8 mouse cellular contexts compared by ENCODE assay signal in genomic region chr13:53775687-53776086, GRCm38 (mm10).
DNase-seq lines count a peak whose midpoint lies in the region; ATAC-seq and TF ChIP-seq lines count a peak whose summit lies in the region.

No protein-coding gene starts in this region.

- peak; percentile 71 for TF ChIP-seq CTCF in stomach, postnatal 0 days (IDR thresholded peaks at IDR 0.05; ENCODE audit: low read depth)

- no peaks in the 10 kb centered on the region for H3K9me3 ChIP-seq in hindbrain, embryonic 11.5 days (ENCODE audit: control insufficient read depth, low read length)
- H3K9me3 ChIP-seq in hindbrain, embryonic 16.5 days (ENCODE audit: control insufficient read depth, low read length), result no peaks in the 10 kb centered on the region
- no peaks in the 10 kb centered on the region for H3K9me3 ChIP-seq in stomach, postnatal 0 days (ENCODE audit: control insufficient read depth, low read length)

- no peak overlapping the region for H3K4me3 ChIP-seq in hindbrain, embryonic 11.5 days (ENCODE audit: low read depth, low read length)
- no peak overlapping the region for H3K4me3 ChIP-seq in hindbrain, embryonic 16.5 days (ENCODE audit: low read length)
- no peak overlapping the region for H3K4me3 ChIP-seq in stomach, postnatal 0 days (ENCODE audit: low read depth, low read length)

- H3K9ac ChIP-seq in hindbrain, embryonic 11.5 days (ENCODE audit: low read depth, low read length), result no peak overlapping the region
- H3K9ac ChIP-seq in hindbrain, embryonic 16.5 days (ENCODE audit: low read depth, low read length), result no peak overlapping the region
- no peak overlapping the region for H3K9ac ChIP-seq in stomach, postnatal 0 days (ENCODE audit: low read length)

- no peaks in the 10 kb centered on the region for H3K36me3 ChIP-seq in hindbrain, embryonic 11.5 days (ENCODE audit: control insufficient read depth, insufficient read depth, low read length)
- no peaks in the 10 kb centered on the region for H3K36me3 ChIP-seq in hindbrain, embryonic 16.5 days (ENCODE audit: control insufficient read depth, insufficient read depth, low read length)
- no peaks in the 10 kb centered on the region for H3K36me3 ChIP-seq in stomach, postnatal 0 days (ENCODE audit: control insufficient read depth, insufficient read depth, low read length)

- H3K4me1 ChIP-seq in hindbrain, embryonic 11.5 days (replicated peaks; ENCODE audit: control insufficient read depth, insufficient read depth, low read length), result no peaks in the 10 kb centered on the region
- H3K4me1 ChIP-seq in hindbrain, embryonic 16.5 days (ENCODE audit: control insufficient read depth, insufficient read depth, low read depth, low read length), result peaks cover 2% of the 10 kb centered on the region; the same call in 1 of the 2 replicates
- no peaks in the 10 kb centered on the region for H3K4me1 ChIP-seq in stomach, postnatal 0 days (replicated peaks; ENCODE audit: control insufficient read depth, insufficient read depth)

- H3K27me3 ChIP-seq in hindbrain, embryonic 11.5 days (ENCODE audit: control insufficient read depth, insufficient read depth, low read length), result no peaks in the 10 kb centered on the region
- no peaks in the 10 kb centered on the region for H3K27me3 ChIP-seq in hindbrain, embryonic 16.5 days (replicated peaks; ENCODE audit: control insufficient read depth, insufficient read depth, low read length)
- no peaks in the 10 kb centered on the region for H3K27me3 ChIP-seq in stomach, postnatal 0 days (ENCODE audit: control insufficient read depth, insufficient read depth, low read length)

- no peak for TF ChIP-seq EP300 in stomach, postnatal 0 days (optimal IDR thresholded peaks at IDR 0.05)

- WGBS in hindbrain, embryonic 11.5 days, result 42% methylated on average over 5 of the region's 5 CpGs
- WGBS in hindbrain, embryonic 16.5 days, result 44% methylated on average over 5 of the region's 5 CpGs
- WGBS in stomach, postnatal 0 days, result 36% methylated on average over 5 of the region's 5 CpGs

- H3K4me2 ChIP-seq in hindbrain, embryonic 11.5 days (replicated peaks; ENCODE audit: low read depth, low read length), result no peak overlapping the region
- no peak overlapping the region for H3K4me2 ChIP-seq in hindbrain, embryonic 16.5 days (ENCODE audit: low read length)
- no peak overlapping the region for H3K4me2 ChIP-seq in stomach, postnatal 0 days (replicated peaks; ENCODE audit: low read depth)

- peak; percentile 74 for DNase-seq in hindbrain, embryonic 11.5 days (ENCODE audit: low spot score)
- peak; percentile 12 to 21 for DNase-seq in urinary bladder, postnatal 36 days (ENCODE audit: low spot score in 2 of 2)
- DNase-seq in urinary bladder, postnatal 10 days (ENCODE audit: low spot score), result no peak
- DNase-seq in cerebellum, postnatal 36 days, result peak; percentile 17 to 19
- DNase-seq in kidney, postnatal 36 days, result peak; percentile 40 to 80
- peak; percentile 49 for DNase-seq in stomach, postnatal 0 days (ENCODE audit: low spot score)
- DNase-seq in spleen, postnatal 36 days (ENCODE audit: low spot score in 2 of 2), result no peak

- no peak overlapping the region for H3K27ac ChIP-seq in hindbrain, embryonic 11.5 days (ENCODE audit: low read depth, low read length)
- H3K27ac ChIP-seq in hindbrain, embryonic 16.5 days (ENCODE audit: low read depth, low read length), result no peak overlapping the region
- H3K27ac ChIP-seq in stomach, postnatal 0 days (replicated peaks), result no peak overlapping the region

- ATAC-seq in hindbrain, embryonic 11.5 days (ENCODE audit: low FRiP score), result no peak
- no peak for ATAC-seq in hindbrain, embryonic 16.5 days
- no peak for ATAC-seq in stomach, postnatal 0 days (ENCODE audit: low FRiP score, low TSS enrichment)

Comparison
In these comparisons a context has a peak if more than half of its experiments do, and no peak if none do; other contexts are left out.
1. DNase-seq: peak in hindbrain, embryonic 11.5 days (single experiment), urinary bladder, postnatal 36 days (2 of 2), cerebellum, postnatal 36 days (2 of 2), kidney, postnatal 36 days (2 of 2) and stomach, postnatal 0 days (single experiment); none in urinary bladder, postnatal 10 days (single experiment) and spleen, postnatal 36 days (0 of 2).